ENCODE assay signal across 7 mouse cellular contexts in the genomic region with DNA sequence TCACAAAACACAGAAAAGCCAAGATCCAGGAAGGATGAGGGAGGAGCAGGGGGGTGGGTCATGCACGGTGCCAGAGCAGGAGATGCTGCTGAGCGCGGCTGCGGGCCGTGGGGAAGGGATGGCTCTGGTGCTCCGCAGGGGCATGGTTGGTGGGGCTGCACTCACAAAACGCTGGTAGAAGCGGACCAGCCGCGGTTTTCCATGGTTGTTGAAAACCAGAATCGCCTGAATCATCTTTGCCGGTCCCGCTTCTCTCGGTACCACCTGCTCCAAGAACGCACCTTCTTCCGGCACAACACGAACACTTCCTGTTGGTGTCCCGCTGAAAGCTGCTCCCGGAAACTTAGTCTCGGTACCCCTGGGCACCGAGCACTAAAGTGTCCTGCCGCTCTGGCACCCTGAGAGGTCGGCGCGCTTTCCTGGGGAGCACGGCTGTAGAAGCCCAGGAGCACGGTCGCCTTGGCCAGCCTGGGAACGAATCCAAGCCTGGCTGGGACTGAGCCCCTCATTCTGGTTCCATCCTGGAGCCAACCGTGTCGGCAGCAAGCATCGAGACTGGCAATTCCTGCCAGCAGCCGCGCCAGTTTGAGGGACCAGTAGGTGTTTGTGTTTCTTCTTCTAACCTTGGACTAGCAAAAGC. TPM values are rescaled to one million over a fixed set of nuclear protein-coding genes. Genes with fewer than 3 reads are reported as not detected.
DNase-seq lines count a peak whose midpoint lies in the region; ATAC-seq lines count a peak whose summit lies in the region.

A gene (minus strand): TSS at position 306 of the 640 bp plus-strand sequence.

- peak within 1 kb of the TSS; percentile 74 for H3K4me3 ChIP-seq in embryonic facial prominence, embryonic 12.5 days
- H3K4me3 ChIP-seq in limb, embryonic 11.5 days (ENCODE audit: low read depth, low read length): peak within 1 kb of the TSS; percentile 79
- peak within 1 kb of the TSS; percentile 65 for H3K4me3 ChIP-seq in midbrain, embryonic 14.5 days (replicated peaks; ENCODE audit: low read depth, low read length)

- H3K36me3 ChIP-seq in embryonic facial prominence, embryonic 12.5 days: 0 out of 2 replicates have a peak, but pooled peaks cover 4% of the 10 kb centered on the region
- no peaks in the 10 kb centered on the region for H3K36me3 ChIP-seq in limb, embryonic 11.5 days (ENCODE audit: control insufficient read depth, insufficient read depth, low read length)
- H3K36me3 ChIP-seq in midbrain, embryonic 14.5 days (ENCODE audit: control insufficient read depth, insufficient read depth, low read length): 0 out of 2 replicates have a peak, but pooled peaks cover 6% of the 10 kb centered on the region

- no peaks in the 10 kb centered on the region for H3K27me3 ChIP-seq in embryonic facial prominence, embryonic 12.5 days
- no peaks in the 10 kb centered on the region for H3K27me3 ChIP-seq in limb, embryonic 11.5 days (ENCODE audit: control insufficient read depth, insufficient read depth, low read length)
- no peaks in the 10 kb centered on the region for H3K27me3 ChIP-seq in midbrain, embryonic 14.5 days (ENCODE audit: control insufficient read depth, insufficient read depth, low read length)

- under 1% methylated on average over 34 of the region's 34 CpGs for WGBS in embryonic facial prominence, embryonic 12.5 days
- WGBS in limb, embryonic 11.5 days: under 1% methylated on average over 34 of the region's 34 CpGs
- WGBS in midbrain, embryonic 14.5 days: under 1% methylated on average over 34 of the region's 34 CpGs

- peak; percentile 88; the same call in 1 of the 2 replicates for ATAC-seq in embryonic facial prominence, embryonic 12.5 days (ENCODE audit: insufficient number of reproducible peaks, insufficient read depth, low FRiP score, low TSS enrichment)
- ATAC-seq in limb, embryonic 11.5 days (ENCODE audit: insufficient number of reproducible peaks, low FRiP score, low TSS enrichment, low read depth): peak; percentile 86; the same call in 1 of the 2 replicates
- peak; percentile 94 for ATAC-seq in midbrain, embryonic 14.5 days (ENCODE audit: low FRiP score, low TSS enrichment)

- H3K27ac ChIP-seq in embryonic facial prominence, embryonic 12.5 days: no peak within 1 kb of the TSS
- no peak within 1 kb of the TSS for H3K27ac ChIP-seq in limb, embryonic 11.5 days (replicated peaks; ENCODE audit: low read depth, low read length)
- peak within 1 kb of the TSS; percentile 88 for H3K27ac ChIP-seq in midbrain, embryonic 14.5 days (replicated peaks; ENCODE audit: low read depth, low read length)

- H3K9me3 ChIP-seq in embryonic facial prominence, embryonic 12.5 days: no peaks in the 10 kb centered on the region
- no peaks in the 10 kb centered on the region for H3K9me3 ChIP-seq in limb, embryonic 11.5 days (ENCODE audit: control insufficient read depth, low read length)
- no peaks in the 10 kb centered on the region for H3K9me3 ChIP-seq in midbrain, embryonic 14.5 days (ENCODE audit: control insufficient read depth, low read length)

- H3K4me2 ChIP-seq in embryonic facial prominence, embryonic 12.5 days (replicated peaks): peak within 1 kb of the TSS; percentile 68
- H3K4me2 ChIP-seq in limb, embryonic 11.5 days (ENCODE audit: low read depth, severe bottlenecking): peak within 1 kb of the TSS; percentile 70
- peak within 1 kb of the TSS; percentile 75 for H3K4me2 ChIP-seq in midbrain, embryonic 14.5 days (ENCODE audit: low read length)

- peak within 1 kb of the TSS; percentile 69 for H3K9ac ChIP-seq in embryonic facial prominence, embryonic 12.5 days
- H3K9ac ChIP-seq in limb, embryonic 11.5 days (ENCODE audit: low read length): peak within 1 kb of the TSS; percentile 79
- H3K9ac ChIP-seq in midbrain, embryonic 14.5 days (replicated peaks; ENCODE audit: low read length): peak within 1 kb of the TSS; percentile 80

- peak; percentile 83 for DNase-seq in adrenal gland, postnatal 25 days
- peak; percentile 98 for DNase-seq in heart, adult 11 months
- peak; percentile 92 for DNase-seq in kidney, adult 18-20 months
- DNase-seq in limb, embryonic 11.5 days (ENCODE audit: low spot score): peak; percentile 93
- peak; percentile 94 for DNase-seq in midbrain, embryonic 14.5 days
- DNase-seq in spleen, adult 18-20 months: peak; percentile 66 to 83

- peaks cover 12% of the 10 kb centered on the region for H3K4me1 ChIP-seq in embryonic facial prominence, embryonic 12.5 days
- H3K4me1 ChIP-seq in limb, embryonic 11.5 days (ENCODE audit: control insufficient read depth, insufficient read depth, low read length): no peaks in the 10 kb centered on the region
- H3K4me1 ChIP-seq in midbrain, embryonic 14.5 days (ENCODE audit: control insufficient read depth, insufficient read depth, low read length): peaks cover 12% of the 10 kb centered on the region; the same call in 1 of the 2 replicates

RNA-seq across cellular contexts. Expression of the gene that starts here (rescaled TPM):
- total RNA-seq in adrenal gland, postnatal 25 days (2021): 23.8 and 34.0 TPM in 2 replicates
- 33.8 and 38.1 TPM in 2 replicates for polyA plus RNA-seq in embryonic facial prominence, embryonic 12.5 days (2016; fragmentation: Nextera tagmentation; extraction: Ambion mirVana)
- polyA plus RNA-seq in limb, embryonic 11.5 days (2014; fragmentation: Nextera tagmentation; extraction: Ambion mirVana): 41.2 and 47.3 TPM in 2 replicates
- 43.6 and 51.1 TPM in 2 replicates for polyA plus RNA-seq in midbrain, embryonic 14.5 days (2014; fragmentation: Nextera tagmentation; extraction: Ambion mirVana)
